Mouse (Mus musculus) CD4-positive helper T cell, adult 2 months (primary cell): ENCODE measurements around the gene Zdhhc11.
"Not testable (repeated sequence)": the region's sequence is repeated elsewhere in the genome, so short reads cannot be mapped to it uniquely, and the experiment has no call there.

Experiments used
- DNase-seq: peaks from one replicate; pipeline ENCODE4 v3.0.0-alpha.2; 2012; ENCODE audit warnings: low read depth, missing footprints, low spot score

The Zdhhc11 gene

DNA sequence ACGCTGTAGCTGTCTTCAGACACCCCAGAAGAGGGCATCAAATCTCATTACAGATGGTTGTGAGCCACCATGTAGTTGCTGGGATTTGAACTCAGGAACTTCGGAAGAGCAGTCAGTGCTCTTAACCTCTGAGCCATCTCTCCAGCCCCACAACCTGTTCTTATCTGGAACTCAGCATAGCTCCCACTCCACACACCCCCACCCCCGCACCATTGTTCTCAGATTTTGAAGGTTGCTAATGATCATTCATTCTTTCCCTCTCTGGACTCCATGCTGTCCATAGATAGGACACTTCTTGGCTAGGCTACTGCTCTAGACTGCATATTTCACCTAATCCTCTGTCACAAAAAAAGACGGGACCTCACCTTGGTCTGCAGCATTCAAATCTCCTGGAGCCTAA is 43.2 kb downstream of the Zdhhc11 start:
- DNase-seq, result not testable (repeated sequence)

DNA sequence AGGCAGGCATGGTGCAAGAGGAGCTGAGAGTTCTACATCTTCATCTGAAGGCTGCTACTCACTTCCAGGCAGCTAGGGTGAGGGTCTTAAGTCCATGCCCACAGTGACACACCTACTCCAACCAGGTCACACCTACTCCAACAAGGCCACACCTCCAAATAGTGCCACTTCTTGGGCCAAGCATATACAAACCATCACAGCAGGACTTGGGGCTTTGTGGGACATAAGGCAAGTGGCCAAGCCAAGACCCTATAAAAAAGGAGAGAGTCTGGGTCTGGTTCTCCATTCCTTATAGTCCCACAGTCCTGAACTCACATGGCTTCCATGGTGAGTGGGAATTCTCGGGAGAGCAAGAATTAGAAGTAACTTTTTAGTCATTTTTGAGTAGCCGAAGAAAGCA is 44.6 kb downstream of the Zdhhc11 start:
- not testable (repeated sequence) for DNase-seq

DNA sequence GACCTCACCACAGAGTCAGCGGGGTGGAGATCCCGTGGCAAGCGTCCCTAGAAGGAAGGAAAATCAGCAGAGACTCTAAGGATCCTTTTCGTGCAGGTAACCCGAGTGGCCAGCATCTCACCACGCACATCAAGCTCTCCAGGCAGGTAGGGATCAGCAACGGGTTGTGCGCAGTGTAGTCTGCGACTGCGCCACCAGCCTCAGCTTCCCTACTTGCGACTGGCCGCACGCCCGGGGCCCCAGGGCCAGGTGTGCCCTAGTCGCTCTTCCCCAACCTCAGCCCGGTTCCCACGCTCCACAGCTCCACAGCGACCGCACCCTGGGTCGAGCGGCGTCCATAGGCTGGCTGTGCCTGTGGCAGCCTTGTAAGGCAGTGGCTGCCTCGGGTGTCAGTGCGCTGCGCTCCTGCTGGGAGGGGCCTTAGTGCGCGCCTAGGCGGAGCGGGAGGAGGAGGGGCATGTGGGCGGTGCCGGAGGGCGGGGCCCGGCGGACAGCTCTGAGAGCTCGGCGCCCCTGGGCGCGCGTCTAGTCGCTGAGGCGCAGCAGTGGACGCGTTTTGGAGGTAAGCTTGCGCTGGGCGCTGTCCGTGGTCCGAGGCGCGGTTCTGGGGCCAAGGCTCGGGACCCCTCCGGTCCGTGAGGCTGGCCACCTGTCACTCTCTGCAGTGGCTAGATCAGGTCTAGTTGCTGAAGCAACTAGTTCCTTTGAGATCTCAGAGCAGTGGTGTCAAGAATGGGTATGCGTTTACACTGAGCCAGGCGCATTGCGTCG is 45.5 kb downstream of the Zdhhc11 start, which contains the start of gene Tppp:
Gene Tppp, plus strand, starts transcription at position 460 of the 771 bp plus-strand sequence.
- DNase-seq, result peak; percentile 91

DNA sequence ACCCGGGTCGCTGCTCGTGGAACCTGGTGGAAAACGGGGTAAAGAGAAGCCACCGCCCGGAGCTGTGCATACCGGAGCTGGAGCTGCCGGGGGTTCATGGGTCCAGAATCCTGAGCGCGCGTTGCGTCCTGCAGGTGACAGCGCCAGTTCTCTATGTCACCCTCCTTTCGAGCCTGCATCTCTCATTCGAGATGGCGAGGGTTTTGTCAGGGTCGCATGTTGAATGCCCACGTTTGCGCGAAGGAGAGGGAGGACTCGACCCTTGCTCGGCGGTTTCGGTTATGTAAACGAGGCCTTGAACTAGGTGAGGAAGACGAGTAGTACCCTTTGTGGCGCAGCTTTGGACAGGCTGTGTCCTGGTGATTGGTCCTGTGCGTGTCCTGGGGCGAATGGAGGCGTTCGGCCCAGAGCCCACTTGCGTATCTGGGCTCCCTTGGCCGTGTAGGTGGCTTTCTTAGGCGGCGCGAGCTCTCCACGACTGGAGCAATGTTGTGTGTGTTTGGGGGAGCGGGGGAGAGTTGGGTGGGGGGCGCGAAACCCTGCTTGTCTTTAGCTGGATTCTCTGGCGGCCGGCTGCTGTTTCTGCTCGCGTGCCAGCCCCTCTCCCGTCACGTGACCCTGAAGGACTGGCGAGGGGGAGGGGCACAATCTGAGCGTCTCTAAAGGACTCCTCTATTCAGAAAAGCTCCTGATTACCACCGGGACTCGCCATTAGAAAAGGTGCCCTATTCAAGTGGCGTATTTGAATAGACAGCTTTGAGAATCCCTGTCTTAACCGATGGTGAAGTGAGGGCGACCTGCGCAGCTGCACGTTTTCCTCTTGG is 46.4 kb downstream of the Zdhhc11 start:
- peak; percentile 32 for DNase-seq

DNA sequence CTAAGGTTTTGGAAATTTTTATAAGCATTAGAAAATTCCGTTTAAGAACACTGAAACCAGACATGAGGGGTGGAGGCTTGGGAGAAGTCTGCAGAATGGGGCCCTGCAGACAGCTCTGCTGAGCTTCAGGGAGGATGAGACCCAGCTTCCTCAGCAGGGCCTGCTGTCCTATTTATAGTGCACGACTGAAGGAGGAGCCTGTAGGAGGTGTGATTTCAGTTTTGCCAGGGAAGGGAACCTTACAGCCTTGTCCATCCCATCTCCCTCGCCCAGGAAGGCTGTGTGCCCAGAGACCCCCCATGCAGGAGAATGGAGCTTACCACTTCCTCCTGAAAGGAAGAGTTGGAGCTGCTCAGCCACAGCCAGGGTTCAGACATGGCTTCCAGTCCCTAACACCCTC is 47.0 kb downstream of the Zdhhc11 start:
- DNase-seq, result no peak

DNA sequence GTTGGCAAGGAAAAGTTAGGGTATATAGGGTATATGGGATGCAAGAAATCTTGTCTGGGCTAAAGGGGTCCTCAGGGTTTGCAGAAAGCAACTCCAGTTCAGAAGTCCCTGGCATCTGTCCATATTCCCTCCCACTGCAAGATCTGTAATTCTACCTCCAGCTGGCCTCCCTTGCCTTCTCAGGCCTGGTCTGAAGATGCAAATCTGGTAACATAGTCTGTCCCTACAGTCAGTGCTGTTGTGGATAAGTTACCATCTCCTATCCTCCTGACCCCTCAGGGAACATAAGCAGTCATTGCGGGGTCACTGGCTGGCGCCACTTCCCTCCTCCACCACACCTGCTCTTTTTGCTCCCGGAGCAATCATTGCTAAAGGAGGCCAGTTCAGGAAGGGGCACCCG is 52.3 kb downstream of the Zdhhc11 start:
- no peak for DNase-seq

DNA sequence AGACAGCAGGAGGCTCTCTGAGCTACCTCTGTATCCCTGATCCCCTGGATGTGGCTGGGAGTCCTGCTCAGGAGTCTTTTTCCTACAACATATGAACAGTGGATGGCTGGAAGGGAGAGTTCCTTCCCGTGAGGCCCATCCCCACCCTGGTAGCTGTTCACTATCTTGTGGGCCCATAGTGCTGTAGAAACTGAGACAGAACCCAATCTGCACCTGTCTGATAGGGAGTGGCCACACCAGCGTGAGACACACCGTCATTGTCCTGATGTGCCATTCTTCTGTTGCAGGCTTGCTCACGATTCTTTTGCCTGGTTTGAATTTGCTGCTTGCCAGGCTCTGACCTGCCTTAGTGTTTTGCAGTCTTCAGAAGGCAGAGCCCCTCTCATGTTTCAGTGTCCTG is 53.8 kb downstream of the Zdhhc11 start:
- DNase-seq, result no peak

DNA sequence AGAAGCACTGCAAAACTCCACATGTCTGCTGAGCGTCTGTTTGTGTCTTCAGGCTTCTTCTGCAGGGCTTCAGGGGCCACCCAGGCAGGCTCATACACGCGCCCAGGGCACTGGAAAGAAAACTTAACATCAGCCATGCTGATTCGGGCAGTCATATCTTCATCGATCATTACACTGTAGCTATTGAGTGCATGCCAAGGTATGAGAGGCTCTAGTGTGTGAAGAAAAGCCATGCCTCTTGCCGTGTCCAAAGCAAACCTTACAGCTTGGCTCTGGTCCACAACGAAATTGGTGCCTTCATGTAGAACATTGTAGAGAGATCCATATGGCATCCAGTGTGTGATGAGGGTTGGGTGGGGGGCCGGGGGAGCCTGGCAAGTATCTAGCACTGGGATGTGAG is 55.4 kb downstream of the Zdhhc11 start:
- not testable (repeated sequence) for DNase-seq

DNA sequence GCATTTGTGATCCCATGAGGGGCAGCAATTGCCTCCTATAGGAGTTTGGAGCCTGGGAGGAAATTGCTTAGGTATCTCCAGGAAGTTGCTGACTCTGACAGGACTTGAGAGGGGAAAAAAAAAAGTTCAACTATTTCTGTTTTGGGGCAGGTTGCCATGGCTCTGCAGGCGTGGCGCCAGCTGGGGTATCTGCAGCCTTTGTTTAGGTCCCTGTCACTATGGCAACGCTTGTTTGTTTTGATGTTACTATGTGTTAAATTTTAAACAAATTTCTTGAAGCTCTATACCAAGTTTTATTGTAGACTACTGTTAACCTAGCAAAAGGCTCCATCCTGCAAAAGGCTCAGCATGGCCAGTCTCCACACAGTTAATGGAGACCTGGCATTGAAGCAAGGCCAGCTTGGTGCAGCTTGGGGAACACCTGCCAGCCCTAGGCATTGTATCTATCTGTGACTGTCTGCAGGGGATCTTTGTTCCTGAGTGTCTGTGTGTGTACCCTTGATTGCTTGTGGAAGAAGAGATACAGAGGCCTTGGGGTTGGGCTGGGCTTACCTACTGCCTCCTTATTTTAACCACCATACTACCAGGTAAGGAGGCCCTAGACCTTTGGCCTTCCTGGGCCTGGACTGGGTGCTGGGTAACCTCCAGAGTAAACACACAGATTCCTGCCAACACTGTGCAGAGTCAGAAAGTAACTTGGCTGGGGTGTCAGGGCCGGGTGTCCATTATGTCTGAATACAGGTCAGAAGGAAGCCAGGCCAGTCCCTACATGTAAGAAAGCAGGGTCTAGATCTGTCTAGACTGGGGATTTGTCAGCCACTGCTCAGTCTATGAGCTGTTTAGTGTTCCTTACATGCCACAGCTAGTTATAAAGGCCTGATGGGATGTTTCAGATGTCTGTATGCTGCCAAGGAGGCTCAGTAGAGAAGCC is 61.8 kb downstream of the Zdhhc11 start:
- peak; percentile 55 for DNase-seq

DNA sequence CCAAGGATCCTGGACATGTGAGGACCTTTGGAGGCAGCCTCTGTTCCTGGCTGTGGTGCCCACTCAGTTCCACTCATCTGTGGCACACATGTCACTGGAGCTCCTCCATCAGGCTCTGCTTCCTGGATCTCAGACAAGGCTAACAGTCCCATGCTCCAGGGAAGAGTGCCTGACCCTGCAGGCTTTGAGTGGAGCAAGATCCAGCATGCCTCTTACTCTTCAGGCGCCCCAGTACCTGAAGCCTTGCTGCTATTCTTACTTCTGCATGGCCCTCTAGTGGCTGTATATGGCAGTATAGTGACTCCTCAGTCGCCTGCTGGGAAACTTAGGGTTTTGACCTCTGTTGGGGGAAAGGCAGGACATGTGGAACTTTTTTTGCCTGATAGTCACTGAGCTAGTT is 62.6 kb downstream of the Zdhhc11 start:
- peak; percentile 19 for DNase-seq

DNA sequence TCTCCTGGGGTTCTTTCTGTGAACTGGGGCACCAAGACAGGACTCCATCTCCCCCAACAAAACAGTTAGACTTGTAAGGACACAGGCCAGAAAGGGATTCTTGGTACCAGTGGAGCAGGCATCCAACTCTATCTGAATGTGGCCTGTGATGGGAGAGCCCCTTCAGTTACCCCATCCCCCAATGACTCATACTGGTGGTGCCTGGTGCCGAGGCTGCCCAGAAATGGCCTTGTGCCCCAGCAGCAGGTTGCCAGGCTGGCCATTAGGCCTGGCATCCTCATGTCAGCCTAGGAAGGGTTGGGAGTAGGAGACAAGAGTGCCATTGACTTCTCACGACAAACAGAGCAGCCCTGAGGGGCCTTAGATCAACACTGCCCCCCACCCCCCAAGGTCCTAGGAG is 64.5 kb downstream of the Zdhhc11 start:
- DNase-seq, result no peak

DNA sequence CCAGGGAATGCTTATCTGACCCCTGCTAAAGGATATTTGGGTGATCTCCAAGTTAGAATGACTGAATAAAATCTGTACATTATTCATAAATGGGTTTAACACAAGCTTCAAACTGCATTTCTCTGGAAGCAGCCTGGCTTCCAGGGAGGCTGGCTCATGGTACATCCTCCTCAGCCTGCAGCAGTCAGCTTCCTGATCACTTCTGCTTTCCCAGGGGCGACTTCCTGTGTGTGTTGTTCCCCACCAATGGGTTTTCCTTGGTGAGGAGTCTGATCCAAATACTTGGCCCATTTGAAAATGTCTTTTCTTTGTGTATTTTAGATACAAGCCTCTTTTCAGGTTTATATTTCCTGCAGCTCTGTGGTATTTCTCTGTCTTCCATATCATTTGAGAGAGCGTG is 65.4 kb downstream of the Zdhhc11 start:
- no peak for DNase-seq

DNA sequence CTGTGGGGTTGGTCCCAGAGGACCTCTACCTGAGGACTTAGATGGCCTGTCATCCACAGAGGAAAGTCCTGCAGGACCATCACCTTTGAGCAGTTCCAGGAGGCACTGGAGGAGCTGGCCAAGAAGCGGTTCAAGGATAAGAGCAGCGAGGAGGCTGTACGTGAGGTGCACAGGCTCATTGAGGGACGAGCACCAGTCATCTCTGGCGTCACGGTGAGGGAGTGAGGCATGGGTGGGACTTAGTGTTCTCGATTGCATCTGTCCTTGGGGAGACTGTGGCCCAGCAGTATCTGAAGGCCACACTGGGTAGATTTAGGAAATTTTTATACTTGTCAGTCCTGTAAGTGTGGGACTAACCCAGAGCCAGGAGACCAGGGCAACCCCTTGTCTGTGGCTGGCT is 67.0 kb downstream of the Zdhhc11 start:
- DNase-seq, result no peak

DNA sequence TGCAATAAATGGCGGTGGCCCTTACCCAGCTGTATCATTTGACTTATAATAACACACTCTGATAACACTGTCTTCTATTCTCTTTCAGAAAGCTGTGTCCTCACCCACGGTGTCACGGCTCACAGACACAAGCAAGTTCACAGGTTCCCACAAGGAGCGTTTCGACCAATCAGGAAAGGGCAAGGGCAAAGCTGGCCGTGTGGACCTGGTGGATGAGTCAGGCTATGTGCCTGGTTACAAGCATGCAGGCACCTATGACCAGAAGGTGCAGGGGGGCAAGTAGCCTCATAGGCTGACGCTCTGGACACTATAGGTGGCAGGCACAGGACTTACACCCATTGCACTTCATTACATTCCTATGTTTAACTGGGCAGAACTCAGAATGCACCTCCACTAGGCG is 67.5 kb downstream of the Zdhhc11 start:
- DNase-seq, result no peak

DNA sequence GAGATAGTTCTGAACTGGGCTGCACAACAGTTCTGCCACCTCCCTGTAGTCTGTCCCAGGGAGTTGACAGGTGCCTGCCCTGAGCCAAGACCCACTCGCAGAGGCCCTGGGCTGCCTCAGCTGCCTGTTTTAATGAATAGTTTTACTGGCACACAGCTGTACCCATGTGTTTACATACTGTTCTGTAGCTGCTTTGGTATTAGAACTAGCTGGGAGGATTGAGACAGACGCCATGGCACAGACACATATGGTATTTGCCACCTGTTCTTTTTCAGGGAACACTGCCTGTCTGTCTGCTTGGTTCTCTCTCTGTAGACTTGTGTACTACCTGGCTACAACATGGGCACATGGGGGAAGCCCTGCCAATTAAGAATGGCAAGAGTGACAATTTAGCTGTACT is 71.1 kb downstream of the Zdhhc11 start:
- DNase-seq, result no peak

DNA sequence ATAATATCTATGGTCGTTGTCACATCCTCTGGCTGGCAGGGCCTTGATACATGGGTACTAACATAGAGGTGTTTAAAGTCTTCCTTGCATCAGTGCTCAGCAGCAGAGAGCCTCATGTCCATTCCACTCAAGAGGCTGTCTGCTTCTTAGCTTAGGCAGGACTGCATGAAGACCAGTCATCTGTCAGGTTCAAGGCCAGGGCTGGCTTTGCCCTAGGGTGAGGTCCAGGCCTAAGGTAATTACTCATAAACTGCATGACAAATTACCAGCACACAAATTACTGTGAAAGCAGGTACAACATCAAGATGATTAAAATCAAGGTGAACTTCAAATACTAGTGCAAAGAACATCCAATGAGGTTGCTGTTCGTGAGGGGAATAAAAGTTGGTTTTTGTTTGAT is 72.1 kb downstream of the Zdhhc11 start:
- no peak for DNase-seq

DNA sequence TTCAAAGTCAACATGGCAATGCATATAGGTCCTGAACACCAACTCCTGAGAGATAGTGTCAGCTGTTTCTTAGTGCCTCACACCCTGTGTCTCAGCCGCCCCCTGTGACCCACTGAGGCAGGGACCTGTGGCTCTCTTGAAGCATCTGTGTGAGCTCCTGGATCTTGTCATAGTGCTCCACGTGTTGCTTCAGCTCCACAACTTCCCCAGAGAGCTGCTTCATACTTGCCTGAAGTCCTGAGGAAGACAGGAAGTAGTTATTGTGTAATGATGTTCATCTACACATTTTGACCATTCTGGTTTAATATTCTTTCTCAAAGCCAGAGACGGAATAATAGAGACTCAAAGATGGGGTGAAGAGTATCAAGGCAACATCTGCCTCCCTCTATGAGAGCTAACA is 76.3 kb downstream of the Zdhhc11 start:
- no peak for DNase-seq
